Mouse (Mus musculus) CH12.LX (cell line): ENCODE measurements around the gene Uba52.

Experiments used
- CTCF ChIP-seq, 2 experiments: IDR thresholded peaks in 1 of 2; conservative IDR thresholded peaks in 1 of 2; 2 replicates each; pipeline ENCODE4 v1.5.1; 2011 to 2012; ENCODE audit warnings: low read depth in 2 of 2, low read length in 2 of 2, improper control_type of control experiment in 1 of 2, inconsistent platforms in 1 of 2, mild to moderate bottlenecking in 1 of 2, moderate library complexity in 1 of 2
- EP300 ChIP-seq: IDR thresholded peaks from 2 replicates; pipeline ENCODE4 v1.6.1; 2011; ENCODE audit warnings: low read length, improper control_type of control experiment
- GABPA ChIP-seq: IDR thresholded peaks from 2 replicates; pipeline ENCODE4 v1.6.1; 2012; ENCODE audit warnings: low read depth, low read length, improper control_type of control experiment, inconsistent platforms; ENCODE audit not compliant: insufficient replicate concordance
- HCFC1 ChIP-seq: IDR thresholded peaks from 2 replicates; pipeline ENCODE4 v1.6.1; 2012; ENCODE audit warnings: low read depth, mild to moderate bottlenecking, inconsistent platforms, low read length, improper control_type of control experiment
- KAT2A ChIP-seq: IDR thresholded peaks from 2 replicates; pipeline ENCODE4 v1.6.1; 2012; ENCODE audit warnings: low read length, improper control_type of control experiment, inconsistent platforms; ENCODE audit not compliant: insufficient replicate concordance
- NRF1 ChIP-seq: IDR thresholded peaks from 2 replicates; pipeline ENCODE4 v1.6.1; 2014; ENCODE audit warnings: low read depth, mild to moderate bottlenecking, inconsistent platforms, low read length, improper control_type of control experiment, moderate library complexity
- POLR2A ChIP-seq: IDR thresholded peaks from 2 replicates; pipeline ENCODE4 v1.6.1; 2011; ENCODE audit warnings: low read depth, mild to moderate bottlenecking, improper control_type of control experiment, low read length
- POLR2AphosphoS2 ChIP-seq: IDR thresholded peaks from 2 replicates; pipeline ENCODE4 v1.6.1; 2011; ENCODE audit warnings: low read depth, low read length, improper control_type of control experiment
- USF1 ChIP-seq: IDR thresholded peaks from 2 replicates; pipeline ENCODE4 v1.6.1; 2014; ENCODE audit warnings: low read depth, mild to moderate bottlenecking, inconsistent platforms, low read length, improper control_type of control experiment
- ZNF384 ChIP-seq: IDR thresholded peaks from 2 replicates; pipeline ENCODE4 v1.6.1; 2012; ENCODE audit warnings: low read depth, low read length, improper control_type of control experiment, inconsistent platforms

DNA sequence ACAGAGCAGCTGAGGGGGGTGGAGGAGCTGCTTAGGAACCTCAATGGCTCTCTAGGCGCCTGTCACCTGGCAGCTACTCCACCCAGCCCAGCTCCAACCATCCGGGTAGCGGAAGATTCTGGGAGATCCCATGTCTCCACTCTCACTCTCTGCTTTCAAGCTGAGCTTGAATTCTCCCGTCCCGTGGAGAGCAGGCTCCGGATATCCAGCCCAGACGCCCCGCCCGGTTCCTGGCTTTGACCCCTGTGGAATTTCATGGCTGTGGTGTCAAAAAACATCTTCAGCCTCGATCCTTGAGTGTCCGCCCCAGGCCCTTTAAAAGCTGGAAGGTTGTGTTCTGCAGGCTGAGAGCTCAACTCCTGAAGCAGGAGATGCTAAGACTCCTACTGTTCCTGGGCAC is 43.8 kb downstream of the Uba52 start:
- TF ChIP-seq POLR2AphosphoS2 (no peak), HCFC1 (no peak), EP300 (no peak), USF1 (no peak), KAT2A (no peak), CTCF (conservative IDR thresholded peaks at IDR 0.05 in 1 of 2, IDR thresholded peaks at IDR 0.05 in 1 of 2; ENCODE audit: low read depth in 2 of 2, low read length in 2 of 2) (no peak), ZNF384 (no peak), POLR2A (no peak), GABPA (no peak), NRF1 (no peak)
